Mouse (Mus musculus) hindbrain, embryonic 14.5 days (tissue): Measurements from ENCODE around the gene Tmed6. TPM values are rescaled to one million over a fixed set of nuclear protein-coding genes. Genes with fewer than 3 reads are reported as not detected.

ENCODE experiments used
- ATAC-seq: fragments of 200-750 bp; cut with Nextera tagmentation; 2 replicates; pipeline ENCODE4 v1.8.0; 2017; ENCODE audit warnings: moderate number of reproducible peaks, mild to moderate bottlenecking, moderate TSS enrichment, moderate library complexity; ENCODE audit not compliant: low FRiP score
- DNase-seq: peaks from one replicate; pipeline ENCODE4 v3.0.0-alpha.2; 2015; ENCODE audit warnings: low spot score
- H3K27ac ChIP-seq: fragments of 300-500 bp; sonication (generic); 2 replicates; pipeline ENCODE4 v1.5.1; 2014; ENCODE audit warnings: mild to moderate bottlenecking, moderate library complexity
- H3K27me3 ChIP-seq: fragments of 300-500 bp; sonication (generic); 2 replicates; pipeline ENCODE4 v1.6.1; 2014; ENCODE audit warnings: mild to moderate bottlenecking, low read length, mixed read lengths; ENCODE audit not compliant: control insufficient read depth, insufficient read depth
- H3K36me3 ChIP-seq: fragments of 300-500 bp; sonication (generic); replicated peaks from 2 replicates; pipeline ENCODE4 v1.6.1; 2014; ENCODE audit not compliant: control insufficient read depth, insufficient read depth
- H3K4me1 ChIP-seq: fragments of 300-500 bp; sonication (generic); replicated peaks from 2 replicates; pipeline ENCODE4 v1.6.1; 2014; ENCODE audit warnings: antibody characterized with exemption, low read length, mixed read lengths; ENCODE audit not compliant: control insufficient read depth, insufficient read depth
- H3K4me2 ChIP-seq: fragments of 300-500 bp; sonication (generic); replicated peaks from 2 replicates; pipeline ENCODE4 v1.6.1; 2014; ENCODE audit warnings: mild to moderate bottlenecking, moderate library complexity
- H3K4me3 ChIP-seq: fragments of 300-500 bp; sonication (generic); replicated peaks from 2 replicates; pipeline ENCODE4 v1.5.1; 2014; ENCODE audit warnings: mild to moderate bottlenecking, low read length
- H3K9ac ChIP-seq: fragments of 300-500 bp; sonication (generic); 2 replicates; pipeline ENCODE4 v1.6.1; 2014
- H3K9me3 ChIP-seq: fragments of 300-500 bp; sonication (generic); 2 replicates; pipeline ENCODE4 v1.6.1; 2016; ENCODE audit warnings: low read length; ENCODE audit not compliant: control insufficient read depth
- WGBS: fragments of 180-500 bp; shearing (Covaris S2); extraction: QIAGEN DNeasy Blood & Tissue Kit; methylation state at CpG from one replicate; pipeline ENCODE4 v1.1.7; 2014; 5-methylcytosine and 5-hydroxymethylcytosine counted together
- polyA plus RNA-seq: library from polyadenylated mRNA; unstranded; fragments of >200 nt; fragmentation: Nextera tagmentation; extraction: Ambion mirVana; gene quantifications from 2 replicates; pipeline ENCODE4 v1.2.1, GENCODE M21; 2014

Gene Tmed6
- not detected in 2 replicates for polyA plus RNA-seq

DNA sequence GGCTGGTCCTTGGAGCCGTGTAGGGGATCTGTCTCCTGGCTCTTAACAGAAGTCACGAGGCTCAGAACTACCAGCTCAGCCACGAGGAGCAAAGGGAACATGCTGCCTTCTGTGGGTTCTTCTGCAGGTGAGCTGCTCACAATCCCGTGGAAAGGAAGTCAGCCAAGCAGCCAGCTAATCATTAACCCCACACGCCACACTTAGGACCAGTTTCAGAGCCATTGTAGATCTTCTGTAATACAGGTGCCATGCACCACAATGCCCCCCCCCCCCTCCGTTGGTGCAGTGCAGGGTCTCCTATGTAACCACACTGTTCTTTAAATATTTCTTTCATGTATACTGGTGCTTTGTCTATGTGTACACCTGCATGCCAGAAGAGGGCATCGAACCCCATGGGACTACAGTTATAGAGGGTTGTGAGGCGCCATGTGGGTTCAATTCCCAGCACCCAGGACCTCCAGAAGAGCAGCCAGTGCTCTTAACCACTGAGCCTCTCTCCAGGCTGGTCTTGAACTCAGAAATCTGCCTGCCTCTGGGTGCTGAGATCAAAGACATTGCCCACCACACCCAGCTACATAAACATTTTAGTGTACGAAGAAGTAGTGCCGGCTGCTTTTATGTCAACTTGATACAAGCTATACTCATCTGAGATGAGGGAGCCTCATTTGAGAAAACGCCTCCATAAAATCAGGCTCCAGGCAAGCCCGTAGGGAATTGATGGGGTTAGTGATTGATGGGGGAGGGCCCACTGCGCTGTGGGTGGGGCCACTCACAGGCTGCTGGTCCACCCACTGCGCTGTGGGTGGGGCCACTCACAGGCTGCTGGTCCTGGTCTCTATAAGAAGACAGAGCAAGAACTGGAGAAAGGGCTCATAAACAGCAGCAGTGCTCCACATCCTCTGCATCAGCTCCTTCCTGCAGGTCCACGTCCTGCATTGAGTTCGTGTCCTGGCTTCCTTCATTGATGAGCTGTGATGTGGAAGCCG, at the start of gene Tmed6:
Gene Tmed6, minus strand, starts transcription at position 134 of the 986 bp plus-strand sequence.
- H3K4me2 ChIP-seq, result no peak within 1 kb of the TSS
- H3K9ac ChIP-seq, result no peak within 1 kb of the TSS
- DNase-seq (no peak), ATAC-seq (no peak)
- H3K36me3 ChIP-seq, result peaks cover 21% of the 10 kb centered on the region
- no peaks in the 10 kb centered on the region for H3K9me3 ChIP-seq
- H3K4me3 ChIP-seq, result no peak within 1 kb of the TSS
- 69% methylated on average over 17 of the region's 17 CpGs for WGBS
- no peak within 1 kb of the TSS for H3K27ac ChIP-seq
- no peaks in the 10 kb centered on the region for H3K27me3 ChIP-seq
- no peaks in the 10 kb centered on the region for H3K4me1 ChIP-seq

GRCm38 (mm10) chr8:107115008-107115320, 49.5 kb upstream of the Tmed6 start:
- DNase-seq, result no peak
- H3K36me3 ChIP-seq, result no peaks in the 10 kb centered on the region
- H3K4me1 ChIP-seq, result no peaks in the 10 kb centered on the region
- no peaks in the 10 kb centered on the region for H3K9me3 ChIP-seq
- no peak overlapping the region for H3K9ac ChIP-seq
- H3K27ac ChIP-seq, result no peak overlapping the region
- H3K27me3 ChIP-seq, result no peaks in the 10 kb centered on the region
- H3K4me3 ChIP-seq, result no peak overlapping the region
- no peak overlapping the region for H3K4me2 ChIP-seq
- WGBS, result 86% methylated on average over 10 of the region's 10 CpGs
- no peak for ATAC-seq

GRCm38 (mm10) chr8:107114150-107115007, 48.9 kb upstream of the Tmed6 start:
- no peaks in the 10 kb centered on the region for H3K36me3 ChIP-seq
- WGBS, result 61% methylated on average over 19 of the region's 19 CpGs
- no peaks in the 10 kb centered on the region for H3K9me3 ChIP-seq
- DNase-seq, result no peak
- no peak overlapping the region for H3K9ac ChIP-seq
- 0 out of 2 replicates have a peak overlapping the region, but pooled peaks have one; percentile 7 for H3K4me2 ChIP-seq
- no peak for ATAC-seq
- no peaks in the 10 kb centered on the region for H3K4me1 ChIP-seq
- no peak overlapping the region for H3K27ac ChIP-seq
- H3K4me3 ChIP-seq, result no peak overlapping the region
- H3K27me3 ChIP-seq, result no peaks in the 10 kb centered on the region

- Histone ChIP-seq H3K4me3 (no peak overlapping the region), H3K4me2 (no peak overlapping the region), H3K9ac (no peak overlapping the region), H3K9me3 (no peaks in the 10 kb centered on the region), H3K27me3 (no peaks in the 10 kb centered on the region), H3K36me3 (no peaks in the 10 kb centered on the region), H3K27ac (no peak overlapping the region), H3K4me1 (no peaks in the 10 kb centered on the region)
- WGBS, result 51% methylated on average over 4 of the region's 4 CpGs
- DNase-seq (no peak), ATAC-seq (no peak)
These were observed 47.8 kb upstream of the Tmed6 start for GRCm38 (mm10) chr8:107113209-107113608.

DNA sequence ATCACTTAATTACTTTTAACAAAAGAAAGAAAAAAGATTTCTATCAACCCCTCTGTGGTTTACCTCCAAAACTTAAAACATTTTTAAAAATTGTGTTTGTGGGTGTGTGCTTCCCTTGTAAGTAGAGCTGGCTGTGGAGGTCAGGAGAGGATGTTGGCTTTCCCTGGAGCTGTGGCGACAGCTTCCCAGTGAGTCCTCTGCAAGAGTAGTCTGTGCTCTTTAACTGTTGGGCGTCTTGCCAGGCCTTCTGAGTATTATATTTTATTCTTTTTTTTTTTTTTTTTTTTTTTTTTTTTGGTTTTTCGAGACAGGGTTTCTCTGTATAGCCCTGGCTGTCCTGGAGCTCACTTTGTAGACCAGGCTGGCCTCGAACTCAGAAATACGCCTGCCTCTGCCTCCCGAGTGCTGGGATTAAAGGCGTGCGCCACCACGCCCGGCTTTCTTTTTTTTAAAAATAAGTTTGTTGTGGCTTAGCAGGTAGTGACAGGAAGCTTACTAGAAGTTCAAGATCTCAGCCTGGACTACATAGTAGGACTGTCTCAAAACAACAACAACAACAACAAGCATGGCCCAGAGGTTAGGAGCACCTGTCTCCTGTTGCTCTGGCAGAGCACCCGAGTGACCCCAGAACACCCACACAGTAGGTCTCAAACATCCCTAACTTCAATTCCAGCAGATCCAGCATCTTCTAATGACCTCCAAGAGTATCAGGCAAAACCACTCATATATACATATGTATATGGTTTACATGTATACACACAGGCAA, 46.1 kb upstream of the Tmed6 start:
- no peaks in the 10 kb centered on the region for H3K27me3 ChIP-seq
- no peak overlapping the region for H3K9ac ChIP-seq
- no peak overlapping the region for H3K4me2 ChIP-seq
- H3K4me3 ChIP-seq, result no peak overlapping the region
- WGBS, result 94% methylated on average over 10 of the region's 11 CpGs
- no peaks in the 10 kb centered on the region for H3K4me1 ChIP-seq
- DNase-seq (no peak), ATAC-seq (no peak)
- H3K9me3 ChIP-seq, result no peaks in the 10 kb centered on the region
- no peak overlapping the region for H3K27ac ChIP-seq
- H3K36me3 ChIP-seq, result no peaks in the 10 kb centered on the region

GRCm38 (mm10) chr8:107110629-107111330, 45.3 kb upstream of the Tmed6 start:
- ATAC-seq (no peak), DNase-seq (no peak)
- H3K9me3 ChIP-seq, result no peaks in the 10 kb centered on the region
- no peak overlapping the region for H3K9ac ChIP-seq
- no peak overlapping the region for H3K4me2 ChIP-seq
- no peak overlapping the region for H3K27ac ChIP-seq
- H3K4me1 ChIP-seq, result no peaks in the 10 kb centered on the region
- H3K4me3 ChIP-seq, result no peak overlapping the region
- no peaks in the 10 kb centered on the region for H3K36me3 ChIP-seq
- H3K27me3 ChIP-seq, result no peaks in the 10 kb centered on the region
- 57% methylated on average over 9 of the region's 9 CpGs for WGBS

DNA sequence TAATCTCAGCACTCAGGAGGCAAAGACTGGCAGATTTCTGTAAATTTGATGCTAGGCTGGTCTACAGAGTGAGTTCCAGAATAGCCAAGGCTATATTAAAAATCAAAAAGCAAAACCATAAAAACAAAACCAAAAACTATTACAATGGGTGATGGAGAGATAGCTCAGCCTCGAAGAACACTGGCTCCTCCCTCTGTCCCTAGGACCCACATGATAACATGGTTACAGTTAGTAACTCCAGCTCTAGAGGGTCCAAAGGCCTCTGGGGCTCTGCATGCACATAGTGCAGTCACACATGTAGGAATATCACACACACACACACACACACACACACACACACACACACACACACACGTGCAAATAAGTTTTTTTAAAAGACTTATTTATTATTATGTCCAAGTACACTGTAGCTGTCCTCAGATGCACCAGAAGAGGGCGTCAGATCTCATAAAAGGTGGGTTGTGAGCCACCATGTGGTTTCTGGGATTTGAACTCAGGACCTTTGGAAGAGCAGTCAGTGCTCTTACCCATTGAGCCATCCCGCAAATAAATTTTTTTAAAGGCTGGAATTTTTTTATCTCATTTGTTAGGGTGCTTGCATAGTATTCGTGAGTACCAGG, 44.5 kb upstream of the Tmed6 start:
- Histone ChIP-seq H3K27me3 (no peaks in the 10 kb centered on the region), H3K4me3 (no peak overlapping the region), H3K4me1 (no peaks in the 10 kb centered on the region), H3K4me2 (no peak overlapping the region), H3K9ac (no peak overlapping the region), H3K36me3 (no peaks in the 10 kb centered on the region), H3K27ac (no peak overlapping the region), H3K9me3 (no peaks in the 10 kb centered on the region)
- ATAC-seq, result no peak
- DNase-seq, result no peak
- whole genome bisulfite sequencing, result 88% methylated on average over 5 of the region's 5 CpGs

DNA sequence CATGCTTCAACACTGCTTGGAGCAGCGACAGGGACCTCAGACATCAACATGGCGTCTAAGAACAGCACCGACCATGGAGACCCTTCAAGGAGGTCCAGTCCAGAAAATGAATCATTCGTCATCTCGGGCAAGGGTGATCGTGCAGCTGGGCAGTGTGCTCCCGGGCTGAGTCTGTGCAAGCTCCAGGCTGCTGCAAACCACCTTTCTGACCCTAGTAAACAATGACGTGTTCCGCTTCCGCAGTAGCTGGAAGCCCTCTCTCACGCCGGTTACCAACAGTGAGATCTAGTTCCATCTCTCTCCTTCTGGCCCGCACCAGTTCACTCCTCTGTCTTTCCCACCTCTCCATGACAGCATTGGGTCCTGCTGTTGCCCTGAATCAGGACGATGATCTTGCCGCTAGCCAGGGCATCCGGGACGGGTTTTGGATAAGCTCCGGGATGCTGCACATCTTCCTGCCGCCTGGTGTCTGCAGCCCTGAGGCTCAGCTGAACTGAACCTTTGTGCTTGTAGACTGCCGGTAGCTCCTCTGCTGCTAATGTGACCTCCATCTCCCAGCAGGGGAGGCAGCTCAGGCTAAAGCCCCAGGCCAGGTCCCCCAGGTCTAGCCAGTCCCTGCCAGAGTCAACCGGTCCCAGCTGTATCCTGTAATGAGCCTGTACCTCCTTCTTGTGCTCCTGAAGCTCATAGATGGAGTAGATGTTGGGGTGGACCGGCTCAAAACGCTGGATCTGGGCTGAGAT, 43.7 kb upstream of the Tmed6 start:
- Histone ChIP-seq H3K9ac (no peak overlapping the region), H3K4me1 (no peaks in the 10 kb centered on the region), H3K4me2 (0 out of 2 replicates have a peak overlapping the region, but pooled peaks have one; percentile 10), H3K36me3 (no peaks in the 10 kb centered on the region), H3K4me3 (no peak overlapping the region), H3K9me3 (no peaks in the 10 kb centered on the region), H3K27ac (no peak overlapping the region), H3K27me3 (no peaks in the 10 kb centered on the region)
- WGBS, result 69% methylated on average over 23 of the region's 23 CpGs
- ATAC-seq, result no peak
- DNase-seq, result no peak
